Mouse (Mus musculus): ENCODE results near the gene Sbno2.

Gene Sbno2

DNA sequence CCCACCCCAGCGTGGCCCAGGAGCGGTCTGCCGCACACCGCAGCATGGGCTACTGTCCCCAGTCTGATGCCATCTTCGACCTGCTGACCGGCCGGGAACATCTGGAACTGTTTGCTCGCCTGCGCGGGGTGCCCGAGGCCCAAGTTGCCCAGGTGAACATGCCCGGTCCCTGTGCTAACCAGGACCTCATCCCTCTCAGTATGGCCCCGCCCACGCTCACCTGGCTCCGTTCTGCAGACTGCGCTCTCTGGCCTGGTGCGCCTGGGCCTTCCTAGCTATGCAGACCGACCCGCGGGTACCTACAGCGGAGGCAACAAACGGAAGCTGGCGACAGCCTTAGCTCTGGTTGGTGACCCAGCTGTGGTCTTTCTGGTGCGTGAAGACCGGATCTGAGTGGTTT is 91.8 kb downstream of the Sbno2 start:
- no peak for DNase-seq

DNA sequence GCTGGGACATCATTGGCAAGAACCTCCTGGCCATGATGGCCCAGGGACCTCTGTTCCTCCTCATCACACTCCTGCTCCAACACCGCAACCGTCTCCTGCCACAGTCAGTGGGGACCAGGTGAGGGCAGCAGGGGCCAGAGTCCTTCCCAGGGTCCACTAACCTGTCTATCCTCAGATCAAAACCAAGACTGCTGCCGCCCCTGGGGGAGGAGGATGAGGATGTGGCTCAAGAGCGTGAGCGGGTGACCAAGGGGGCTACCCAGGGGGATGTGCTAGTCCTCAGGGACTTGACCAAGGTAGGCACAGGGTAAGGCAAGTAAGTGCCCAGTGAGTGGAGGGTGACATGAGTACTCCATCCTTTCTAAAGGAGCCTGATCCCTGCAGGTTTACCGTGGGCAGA is 93.6 kb downstream of the Sbno2 start:
- DNase-seq: no peak
